15 mouse cellular contexts compared by ENCODE assay signal in the genomic region with DNA sequence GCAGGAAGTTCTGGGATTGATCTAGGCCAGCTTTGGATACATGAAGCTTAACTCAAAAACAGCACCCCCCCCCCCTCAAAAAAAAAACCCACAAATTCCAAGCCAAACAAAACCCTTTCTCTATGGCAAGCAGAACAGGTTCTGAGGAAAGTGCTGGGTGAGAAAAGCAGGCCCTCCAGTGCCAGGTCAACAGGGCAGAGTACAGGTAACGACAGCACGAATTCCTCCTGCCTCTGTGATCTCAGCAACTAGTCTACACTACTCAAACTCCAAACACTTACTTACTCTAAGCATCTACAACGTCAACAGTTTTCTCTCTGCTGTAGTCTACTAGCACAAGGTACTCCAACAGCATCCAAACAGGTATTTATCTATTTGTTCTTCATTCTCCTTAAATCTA. TPM values are rescaled to one million over a fixed set of nuclear protein-coding genes. Genes with fewer than 3 reads are reported as not detected.
"Had no signal": no experiment of that assay in that cellular context is flagged by ENCODE, and none has a peak within 500 bp of the region (broad histone marks: within the 10 kb centered on the region; RNA-seq: fewer than 3 reads in every experiment).

No protein-coding gene starts in this region.

- H3K27ac ChIP-seq: hindbrain, embryonic 12.5 days; kidney, embryonic 15.5 days; limb, embryonic 13.5 days; liver, embryonic 12.5 days; midbrain, embryonic 12.5 days had no signal

- H3K36me3 ChIP-seq: hindbrain, embryonic 12.5 days; midbrain, embryonic 12.5 days had no signal

- H3K27me3 ChIP-seq: hindbrain, embryonic 12.5 days; kidney, embryonic 15.5 days; limb, embryonic 13.5 days; liver, embryonic 12.5 days; midbrain, embryonic 12.5 days had no signal

- H3K9ac ChIP-seq: hindbrain, embryonic 12.5 days; kidney, embryonic 15.5 days; limb, embryonic 13.5 days; liver, embryonic 12.5 days; lung, embryonic 14.5 days; midbrain, embryonic 12.5 days had no signal

- H3K4me1 ChIP-seq: kidney, embryonic 15.5 days had no signal

- ATAC-seq: hindbrain, embryonic 16.5 days; inflammation-experienced regulatory T-cells, adult 6 months; liver, embryonic 12.5 days; midbrain, embryonic 16.5 days had no signal

- DNase-seq: kidney, postnatal 14 days; left cerebral cortex, postnatal 4 days; lung, embryonic 14.5 days; right cerebral cortex, postnatal 14 days; thymus, adult 18-20 months; thymus, postnatal 14 days had no signal

- H3K4me2 ChIP-seq: hindbrain, embryonic 12.5 days; kidney, embryonic 15.5 days; limb, embryonic 13.5 days; liver, embryonic 12.5 days; lung, embryonic 14.5 days; midbrain, embryonic 12.5 days had no signal

- H3K4me3 ChIP-seq: hindbrain, embryonic 12.5 days; kidney, embryonic 15.5 days; limb, embryonic 13.5 days; liver, embryonic 12.5 days; midbrain, embryonic 12.5 days had no signal

- H3K9me3 ChIP-seq: hindbrain, embryonic 12.5 days; kidney, embryonic 15.5 days; limb, embryonic 13.5 days; liver, embryonic 12.5 days; midbrain, embryonic 12.5 days had no signal

RNA-seq across cellular contexts. Expression of a gene that starts 58.9 kb away (rescaled TPM):
- total RNA-seq: megakaryocyte-erythroid progenitor cell, adult 5-6 weeks had no signal
